Mouse (Mus musculus) ES-CJ7 (cell line): ENCODE measurements around the gene Fxyd5.

Source experiments
- DNase-seq: peaks from one replicate; pipeline ENCODE4 v3.0.0; 2011; ENCODE audit warnings: low read depth, low spot score

Fxyd5 gene

DNA sequence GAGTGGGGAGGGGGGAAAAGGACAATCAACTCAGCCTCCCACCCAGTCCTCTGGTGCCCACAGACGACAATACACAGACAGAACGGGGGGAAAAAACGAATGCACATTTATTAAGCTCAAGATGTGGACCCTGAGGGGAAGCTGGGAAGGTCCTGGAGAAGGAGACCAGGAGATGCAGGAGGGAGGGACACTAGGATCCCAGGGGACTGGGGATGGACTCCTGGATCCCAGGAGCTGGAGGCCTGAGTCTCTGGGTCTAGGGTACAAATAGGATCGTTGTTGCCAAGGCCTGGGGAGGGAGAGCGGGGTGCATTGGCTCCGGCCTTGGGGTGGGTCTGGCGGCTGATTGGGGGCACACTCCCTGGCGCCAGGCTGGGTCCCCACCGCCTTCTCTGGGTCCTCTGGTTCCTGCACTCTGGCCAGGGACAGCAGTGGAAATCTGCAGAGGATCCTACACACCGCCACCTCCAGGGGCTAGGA, at the start of gene Fxyd5:
Gene Fxyd5 (minus strand): TSS at position 51 of the 480 bp plus-strand sequence.
- DNase-seq = no peak

DNA sequence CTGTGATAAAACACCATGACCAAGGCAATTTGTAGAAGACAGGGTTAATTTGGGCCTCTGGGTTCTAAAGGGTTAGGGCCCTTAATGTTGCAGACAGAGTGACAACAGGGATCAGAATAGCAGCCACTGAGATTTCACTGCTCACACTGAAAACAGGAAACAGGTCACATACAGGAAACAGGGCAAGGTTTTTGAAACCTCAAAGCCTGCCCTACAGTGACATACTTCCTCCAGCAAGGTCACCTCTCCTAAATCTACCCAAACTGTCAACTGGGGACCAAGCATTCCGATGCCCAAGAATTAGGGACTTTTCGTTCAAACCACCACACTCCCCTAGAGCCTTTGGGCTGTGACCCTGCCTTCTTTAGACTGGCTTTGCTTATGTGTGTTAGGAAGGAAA, 47.4 kb upstream of the Fxyd5 start:
- DNase-seq = no peak

DNA sequence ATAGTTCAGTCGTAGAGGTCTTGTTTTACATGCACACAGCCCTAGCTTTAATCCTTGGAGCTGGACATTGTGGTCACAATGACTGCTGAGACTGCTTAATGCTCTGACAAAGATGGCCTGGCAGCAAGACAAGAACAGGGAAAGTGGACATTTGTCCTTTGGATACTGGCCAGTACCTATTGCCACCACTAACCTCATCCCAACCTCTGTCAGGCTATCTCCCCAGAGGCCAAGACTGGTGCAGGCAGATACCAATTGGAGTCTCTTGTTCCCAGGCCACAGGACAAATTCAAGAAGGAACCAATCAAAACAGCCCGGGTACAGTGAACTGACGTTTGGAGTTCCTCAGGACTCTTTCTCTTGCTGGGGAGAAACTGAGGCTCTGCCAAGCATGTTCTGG, 45.9 kb upstream of the Fxyd5 start:
- no peak for DNase-seq

DNA sequence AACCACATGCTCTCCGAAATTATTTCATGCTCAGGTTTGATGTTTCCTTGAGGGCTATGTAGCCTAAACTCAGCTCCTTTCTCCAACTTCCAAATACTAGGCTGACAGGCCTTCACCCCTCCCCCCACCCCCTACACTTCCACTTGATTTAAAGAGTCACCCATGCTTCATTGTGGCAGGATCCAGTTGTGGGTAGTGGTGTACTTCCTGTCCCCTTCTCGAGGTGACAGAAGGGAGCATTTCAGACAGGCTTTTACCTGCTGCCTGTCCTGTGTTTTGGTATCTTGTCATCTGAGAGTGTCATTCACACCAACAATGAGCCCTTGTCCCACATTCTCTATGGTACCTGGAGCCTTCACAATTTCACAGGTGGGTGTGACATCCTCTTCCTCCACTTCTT, 45.0 kb upstream of the Fxyd5 start:
- DNase-seq = no peak

- DNase-seq = no peak
Observed at GRCm38 (mm10) chr7:31086175-31086755, 44.0 kb upstream of the Fxyd5 start.

GRCm38 (mm10) chr7:31085171-31085570, 42.9 kb upstream of the Fxyd5 start:
- no peak for DNase-seq

- no peak for DNase-seq
Observed at GRCm38 (mm10) chr7:31084140-31084539, 41.9 kb upstream of the Fxyd5 start.

DNA sequence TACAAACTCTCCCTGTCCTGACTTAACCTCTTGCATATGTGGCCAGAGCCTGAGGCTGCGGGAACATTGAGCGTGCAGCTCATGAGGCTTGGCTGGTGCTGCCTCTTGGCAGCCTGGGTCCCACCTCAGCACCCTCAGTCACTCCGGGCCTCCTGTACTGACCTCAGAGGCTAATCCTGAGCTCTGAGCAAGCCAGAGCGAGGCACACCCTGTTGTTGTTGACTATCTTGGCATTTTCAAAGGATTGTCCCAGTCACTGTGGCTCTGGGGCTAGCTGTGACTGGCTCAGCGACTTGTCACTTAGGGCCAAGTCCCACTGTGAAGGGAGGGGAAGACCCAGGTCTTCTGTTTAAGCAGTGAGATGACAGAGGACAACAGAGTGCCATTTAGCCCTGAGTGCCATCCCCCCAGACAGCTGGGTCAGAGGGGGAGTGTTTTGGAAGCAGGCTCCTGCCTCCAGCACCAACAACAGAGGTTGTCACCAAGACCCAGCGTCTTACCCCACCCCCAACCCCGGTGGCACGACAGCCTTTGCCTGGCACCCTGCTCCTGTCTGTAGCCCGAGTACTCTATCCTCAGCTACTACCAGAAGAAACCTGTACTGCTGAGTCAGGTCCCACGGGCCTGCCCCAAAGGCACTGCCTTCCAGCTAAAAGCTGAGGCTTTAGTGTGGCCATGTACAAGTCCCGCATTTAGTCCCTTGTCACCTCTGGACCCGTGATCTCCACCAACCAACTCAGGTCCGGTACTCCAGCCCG, 40.7 kb upstream of the Fxyd5 start:
- no peak for DNase-seq

DNA sequence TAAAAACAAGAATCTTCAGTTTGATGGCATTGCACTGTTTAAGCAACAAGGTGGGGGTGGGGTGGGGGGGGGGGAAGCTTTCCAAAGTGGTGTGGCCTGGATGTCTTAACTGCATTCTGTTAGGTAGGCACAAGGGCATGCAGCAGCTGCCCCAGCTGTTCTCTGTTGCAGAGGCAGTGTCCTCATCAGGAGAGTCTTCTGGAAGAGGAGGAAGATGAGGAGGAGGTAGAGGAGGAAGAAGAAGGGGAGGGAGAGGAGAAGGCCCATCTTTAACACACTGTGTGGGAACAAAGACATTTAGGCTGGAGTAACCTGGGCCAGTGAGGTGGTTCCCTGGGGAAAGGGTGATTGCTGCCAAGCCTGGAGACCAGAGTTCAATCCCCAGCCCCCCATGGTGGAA, 39.8 kb upstream of the Fxyd5 start:
- DNase-seq = no peak

GRCm38 (mm10) chr7:31081106-31081505, 38.8 kb upstream of the Fxyd5 start:
- DNase-seq = no peak

- DNase-seq = no peak
Observed at GRCm38 (mm10) chr7:31080611-31081010, 38.3 kb upstream of the Fxyd5 start.

GRCm38 (mm10) chr7:31079670-31080069, 37.4 kb upstream of the Fxyd5 start:
- DNase-seq = no peak

GRCm38 (mm10) chr7:31077885-31078445, 35.7 kb upstream of the Fxyd5 start:
- peak; percentile 80 for DNase-seq

DNA sequence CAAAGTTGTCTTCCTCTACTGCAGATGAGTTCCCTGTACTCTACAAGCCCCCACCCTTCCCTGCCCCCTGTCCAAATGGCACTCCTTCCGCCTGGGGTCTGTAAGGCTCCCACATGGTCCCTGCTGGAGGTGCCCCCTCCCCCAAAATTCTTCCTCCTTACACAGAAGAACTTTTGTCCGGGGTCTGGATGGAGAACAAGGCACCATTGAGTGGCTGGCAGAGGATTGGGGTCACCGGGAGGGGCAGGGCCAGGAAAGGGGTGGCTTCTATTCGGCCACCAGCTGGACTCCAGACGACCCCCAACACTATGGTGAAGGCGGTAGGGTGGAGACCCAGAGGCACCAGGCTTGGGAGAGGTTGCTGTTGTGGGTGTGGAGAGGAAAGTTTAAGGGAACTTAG, 35.2 kb upstream of the Fxyd5 start:
- DNase-seq = no peak

- DNase-seq = no peak
Observed at GRCm38 (mm10) chr7:31076492-31076891, 34.2 kb upstream of the Fxyd5 start, which contains the start of gene Fxyd3. Gene Fxyd3, minus strand, starts transcription at chr7:31076704.

- DNase-seq = no peak
Observed at GRCm38 (mm10) chr7:31074713-31075069, 32.4 kb upstream of the Fxyd5 start.

DNA sequence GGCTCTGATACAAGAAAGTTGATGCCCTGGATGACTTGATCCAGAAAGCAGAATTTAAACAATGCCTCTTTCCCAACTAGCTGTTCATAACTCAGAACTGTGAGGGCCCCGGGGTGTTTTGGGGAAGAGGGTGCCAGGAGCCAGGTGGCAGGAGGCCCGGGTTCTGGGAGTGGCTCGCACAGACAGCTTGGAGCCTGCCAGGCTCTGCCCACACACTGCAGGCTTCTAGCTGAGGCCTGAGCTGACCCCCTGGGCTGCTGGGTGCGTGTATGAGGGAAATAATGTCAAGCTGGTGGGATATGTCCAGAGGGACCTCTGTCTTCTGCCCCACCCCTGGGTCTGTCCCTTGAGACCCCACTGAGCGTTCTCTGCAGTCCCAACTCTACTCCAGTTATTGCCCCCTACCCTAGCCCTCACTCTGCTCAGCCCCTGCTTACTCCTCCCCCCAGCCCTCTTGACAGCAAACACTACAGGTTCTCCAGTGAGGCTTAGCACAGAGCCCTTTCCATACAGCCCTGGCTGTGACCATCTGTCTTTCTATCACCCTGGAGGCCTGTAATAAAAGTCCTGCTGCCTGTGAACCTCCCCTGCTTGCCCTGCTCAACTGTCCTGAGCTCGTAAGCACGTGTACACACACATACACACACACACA, 31.9 kb upstream of the Fxyd5 start:
- no peak for DNase-seq

DNA sequence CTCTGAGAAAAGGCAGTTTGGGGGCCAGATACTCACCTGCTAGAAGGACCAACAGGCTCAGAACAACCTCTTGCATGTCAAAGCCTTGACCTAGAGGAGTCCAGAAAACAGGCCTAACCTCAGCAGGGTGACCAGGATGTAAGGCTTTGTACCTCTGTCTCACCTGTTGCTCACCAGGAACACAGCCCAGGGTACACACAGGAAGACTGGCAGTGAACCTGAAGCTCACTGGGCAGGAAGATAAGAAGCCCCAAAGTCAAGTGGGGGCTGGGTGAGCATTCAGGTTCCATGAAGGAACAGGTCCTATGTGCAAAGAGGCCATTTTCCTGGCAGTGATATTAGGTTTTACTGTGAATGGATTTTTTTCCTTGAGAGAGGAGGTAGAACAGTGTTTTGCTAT, 31.3 kb upstream of the Fxyd5 start:
- DNase-seq = no peak

- DNase-seq = peak; percentile 42
Observed at GRCm38 (mm10) chr7:31072326-31072725, 30.0 kb upstream of the Fxyd5 start.

DNA sequence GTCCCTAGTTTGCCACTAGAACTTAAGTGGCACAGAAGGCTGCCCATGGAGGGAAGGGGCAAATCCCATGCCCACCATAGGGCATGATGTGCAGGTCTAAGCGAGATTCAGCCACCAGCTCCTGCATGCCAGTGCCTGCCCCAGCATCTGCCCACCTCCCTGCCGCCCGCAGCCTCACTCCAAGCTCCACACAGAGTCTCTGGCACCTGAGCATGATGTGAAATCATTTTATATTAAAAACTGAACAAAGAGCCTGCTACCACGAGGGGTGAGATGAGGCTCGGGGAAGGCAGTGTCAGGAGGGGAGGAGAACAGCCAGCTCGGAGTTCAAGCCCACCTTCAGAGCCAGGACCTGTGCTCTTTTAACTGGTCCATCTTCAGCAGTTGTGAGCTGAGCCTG, 28.0 kb upstream of the Fxyd5 start:
- DNase-seq = no peak

- DNase-seq = peak; percentile 43
Observed at GRCm38 (mm10) chr7:31069491-31069890, 27.2 kb upstream of the Fxyd5 start.

GRCm38 (mm10) chr7:31067836-31068235, 25.6 kb upstream of the Fxyd5 start:
- peak; percentile 31 for DNase-seq
